Mouse (Mus musculus) liver, postnatal 0 days (tissue): ENCODE measurements around the gene Gm14393. TPM values are rescaled to one million over a fixed set of nuclear protein-coding genes. Genes with fewer than 3 reads are reported as not detected.
"Not testable (repeated sequence)": the region's sequence is repeated elsewhere in the genome, so short reads cannot be mapped to it uniquely, and the experiment has no call there.

Experiments
- ATAC-seq: fragments of 200-750 bp; cut with Nextera tagmentation; 2 replicates; pipeline ENCODE4 v1.8.0; 2017; ENCODE audit warnings: mild to moderate bottlenecking, moderate library complexity
- DNase-seq: peaks from one replicate; pipeline ENCODE4 v3.0.0-alpha.2; 2016
- H3K27ac ChIP-seq: fragments of 300-500 bp; sonication (generic); 2 replicates; pipeline ENCODE4 v1.5.1; 2014; ENCODE audit warnings: antibody characterized with exemption, moderate library complexity, mild to moderate bottlenecking, low read depth
- H3K27me3 ChIP-seq: fragments of 300-500 bp; sonication (generic); 2 replicates; pipeline ENCODE4 v1.6.1; 2014; ENCODE audit warnings: low read length, control low read depth, mixed read lengths; ENCODE audit not compliant: insufficient read depth
- H3K36me3 ChIP-seq: fragments of 300-500 bp; sonication (generic); replicated peaks from 2 replicates; pipeline ENCODE4 v1.6.1; 2014; ENCODE audit warnings: mild to moderate bottlenecking, control low read depth, low read length, moderate library complexity, mixed read lengths; ENCODE audit not compliant: insufficient read depth
- H3K4me1 ChIP-seq: fragments of 300-500 bp; sonication (generic); 2 replicates; pipeline ENCODE4 v1.6.1; 2014; ENCODE audit warnings: antibody characterized with exemption, mild to moderate bottlenecking, control low read depth; ENCODE audit not compliant: insufficient read depth
- H3K4me2 ChIP-seq: fragments of 300-500 bp; sonication (generic); 2 replicates; pipeline ENCODE4 v1.6.1; 2014; ENCODE audit warnings: low read depth, mild to moderate bottlenecking, low read length, moderate library complexity, mixed read lengths
- H3K4me3 ChIP-seq: fragments of 300-500 bp; sonication (generic); 2 replicates; pipeline ENCODE4 v1.5.1; 2014; ENCODE audit warnings: low read depth, low read length
- H3K9ac ChIP-seq: fragments of 300-500 bp; sonication (generic); replicated peaks from 2 replicates; pipeline ENCODE4 v1.6.1; 2014; ENCODE audit warnings: mild to moderate bottlenecking, moderate library complexity
- H3K9me3 ChIP-seq: fragments of 300-500 bp; sonication (generic); 2 replicates; pipeline ENCODE4 v1.6.1; 2016; ENCODE audit warnings: mild to moderate bottlenecking, control low read depth, low read length, mixed read lengths
- WGBS: fragments of 180-500 bp; shearing (Covaris S2); extraction: QIAGEN DNeasy Blood & Tissue Kit; methylation state at CpG from one replicate; pipeline ENCODE4 v1.1.7; 2014; ENCODE audit not compliant: insufficient replicate concordance; 5-methylcytosine and 5-hydroxymethylcytosine counted together
- polyA plus RNA-seq: library from polyadenylated mRNA; unstranded; fragments of >200 nt; fragmentation: Nextera tagmentation; extraction: Ambion mirVana; gene quantifications from 2 replicates; pipeline ENCODE4 v1.2.1, GENCODE M21; 2015

The Gm14393 gene
- 0.39 TPM in 1 of 2 replicates, not detected in the other for polyA plus RNA-seq

GRCm38 (mm10) chr2:175067681-175068261 is at the start of gene Gm14393:
Gm14393 (minus strand) TSS chr2:175067781.
- not testable (repeated sequence) for H3K4me2 ChIP-seq, H3K9me3 ChIP-seq, H3K36me3 ChIP-seq, H3K9ac ChIP-seq, ATAC-seq, H3K27ac ChIP-seq, H3K4me1 ChIP-seq, DNase-seq, H3K27me3 ChIP-seq, H3K4me3 ChIP-seq
- 77% methylated on average over 1 of the region's 1 CpGs for WGBS

GRCm38 (mm10) chr2:175044268-175044667 is 23.3 kb downstream of the Gm14393 start:
- not testable (repeated sequence) for H3K36me3 ChIP-seq, H3K4me3 ChIP-seq, H3K27me3 ChIP-seq, H3K4me2 ChIP-seq, H3K9ac ChIP-seq, H3K4me1 ChIP-seq, H3K9me3 ChIP-seq, DNase-seq, H3K27ac ChIP-seq, ATAC-seq
- 90% methylated on average over 23 of the region's 27 CpGs for WGBS

Other genes starting within 250 kb of the Gm14393 start
- gene Gm14444, start 57.5 kb downstream of the Gm14393 start, polyA plus RNA-seq, result not detected in 2 replicates
- 1.2 and 2.4 TPM in 2 replicates for gene Gm14399, start 74.2 kb upstream of the Gm14393 start, polyA plus RNA-seq
- 0.08 TPM in 1 of 2 replicates, not detected in the other for gene Gm14443, start 108.1 kb upstream of the Gm14393 start, polyA plus RNA-seq
- gene Gm14391, start 139.1 kb upstream of the Gm14393 start, polyA plus RNA-seq, result 0.22 and 1.4 TPM in 2 replicates
- not detected in 2 replicates for gene Gm14440, start 207.3 kb upstream of the Gm14393 start, polyA plus RNA-seq